Mouse (Mus musculus) liver, adult 2 months (tissue): Measurements from ENCODE around the gene Cd244a.

Source experiments
- CTCF ChIP-seq: fragments of 200-500 bp; IDR thresholded peaks from 2 replicates; pipeline ENCODE4 v1.5.1; 2011; ENCODE audit warnings: low read depth, low read length, control low read depth
- POLR2A ChIP-seq: fragments of 200-500 bp; IDR thresholded peaks from 2 replicates; pipeline ENCODE4 v1.6.1; 2011; ENCODE audit warnings: low read length, control low read depth; ENCODE audit not compliant: insufficient read depth; ENCODE audit errors: extremely low read depth

- TF ChIP-seq CTCF (no peak), POLR2A (no peak)
These were observed 23.8 kb upstream of the Cd244a start, which contains the start of gene Itln1 for GRCm38 (mm10) chr1:171535194-171535593.
